Mouse (Mus musculus) MEL (cell line): Measurements from ENCODE around the gene Rcn1. TPM values are rescaled to one million over a fixed set of nuclear protein-coding genes. Genes with fewer than 3 reads are reported as not detected.

ENCODE experiments used
- DNase-seq: peaks from one replicate; pipeline ENCODE4 v3.0.0; 2011; ENCODE audit warnings: low read depth, low spot score
- H3K27ac ChIP-seq: 2 replicates; pipeline ENCODE4 v1.5.1; 2012; ENCODE audit warnings: low read depth, mild to moderate bottlenecking, control low read depth, low read length, moderate library complexity; ENCODE audit not compliant: control insufficient read depth
- H3K27me3 ChIP-seq, 2 experiments: fragments of 150-350 bp in 1 of 2; sonication (generic) in 1 of 2; 2 replicates each; pipeline ENCODE4 v1.6.1; 2012; ENCODE audit warnings: low read length in 2 of 2, mild to moderate bottlenecking in 2 of 2, improper control_type of control experiment in 1 of 2, moderate library complexity in 1 of 2; ENCODE audit not compliant: insufficient read depth in 2 of 2, control insufficient read depth in 1 of 2
- H3K36me3 ChIP-seq, 2 experiments: 2 replicates each; pipeline ENCODE4 v1.6.1; 2012 to 2014; ENCODE audit warnings: low read length in 2 of 2, improper control_type of control experiment in 1 of 2, inconsistent platforms in 1 of 2, mild to moderate bottlenecking in 1 of 2; ENCODE audit not compliant: insufficient read depth in 2 of 2, control insufficient read depth in 1 of 2
- H3K4me1 ChIP-seq, 2 experiments: fragments of 150-350 bp in 1 of 2; sonication (generic) in 1 of 2; 2 replicates each; pipeline ENCODE4 v1.6.1; 2012; ENCODE audit warnings: low read length in 2 of 2, improper control_type of control experiment in 1 of 2, mild to moderate bottlenecking in 1 of 2; ENCODE audit not compliant: insufficient read depth in 2 of 2, control insufficient read depth in 1 of 2
- H3K4me3 ChIP-seq, 2 experiments: fragments of 150-350 bp in 1 of 2; sonication (generic) in 1 of 2; 2 replicates each; pipeline ENCODE4 v1.5.1; 2012; ENCODE audit warnings: low read depth in 2 of 2, low read length in 2 of 2, mild to moderate bottlenecking in 2 of 2, moderate library complexity in 2 of 2, control low read depth in 1 of 2, improper control_type of control experiment in 1 of 2; ENCODE audit not compliant: control insufficient read depth in 1 of 2, insufficient read depth in 1 of 2
- H3K79me2 ChIP-seq: 2 replicates; pipeline ENCODE4 v1.6.1; 2012; ENCODE audit warnings: mild to moderate bottlenecking, low read length, moderate library complexity; ENCODE audit not compliant: control insufficient read depth, poor library complexity, insufficient read depth
- H3K9ac ChIP-seq: 2 replicates; pipeline ENCODE4 v1.6.1; 2012; ENCODE audit warnings: low read depth, mild to moderate bottlenecking, control low read depth, low read length, moderate library complexity; ENCODE audit not compliant: control insufficient read depth, poor library complexity, severe bottlenecking
- H3K9me3 ChIP-seq: fragments of 150-350 bp; sonication (generic); replicated peaks from 2 replicates; pipeline ENCODE4 v1.6.1; 2012; ENCODE audit warnings: mild to moderate bottlenecking, low read length, improper control_type of control experiment, moderate library complexity; ENCODE audit not compliant: insufficient read depth
- CHD1 ChIP-seq: IDR thresholded peaks from 2 replicates; pipeline ENCODE4 v1.6.1; 2012; ENCODE audit warnings: low read depth, mild to moderate bottlenecking, inconsistent platforms, low read length, improper control_type of control experiment
- CHD2 ChIP-seq: IDR thresholded peaks from 2 replicates; pipeline ENCODE4 v1.6.1; 2011; ENCODE audit warnings: low read length, improper control_type of control experiment
- CTCF ChIP-seq, 3 experiments: IDR thresholded peaks in 2 of 3; conservative IDR thresholded peaks in 1 of 3; 2 replicates each; pipeline ENCODE4 v1.5.1; 2011 to 2012; ENCODE audit warnings: low read length in 3 of 3, low read depth in 2 of 3, mild to moderate bottlenecking in 2 of 3, improper control_type of control experiment in 1 of 3, inconsistent platforms in 1 of 3, mixed read lengths in 1 of 3, moderate library complexity in 1 of 3; ENCODE audit not compliant: control insufficient read depth in 1 of 3, insufficient read depth in 1 of 3, poor library complexity in 1 of 3, severe bottlenecking in 1 of 3
- E2F4 ChIP-seq: IDR thresholded peaks from 2 replicates; pipeline ENCODE4 v1.6.1; 2011; ENCODE audit warnings: low read depth, low read length, improper control_type of control experiment, borderline replicate concordance
- ELF1 ChIP-seq: IDR thresholded peaks from 2 replicates; pipeline ENCODE4 v1.6.1; 2014; ENCODE audit warnings: low read depth, mild to moderate bottlenecking, inconsistent platforms, low read length, improper control_type of control experiment, moderate library complexity
- EP300 ChIP-seq, 2 experiments: IDR thresholded peaks; 2 replicates each; pipeline ENCODE4 v1.6.1; 2011; ENCODE audit warnings: improper control_type of control experiment in 2 of 2, low read length in 2 of 2, low read depth in 1 of 2, mild to moderate bottlenecking in 1 of 2
- ETS1 ChIP-seq: IDR thresholded peaks from 2 replicates; pipeline ENCODE4 v1.6.1; 2012; ENCODE audit warnings: low read depth, mild to moderate bottlenecking, inconsistent platforms, low read length, improper control_type of control experiment, moderate library complexity
- GABPA ChIP-seq: IDR thresholded peaks from 2 replicates; pipeline ENCODE4 v1.6.1; 2012; ENCODE audit warnings: low read depth, mild to moderate bottlenecking, inconsistent platforms, low read length, improper control_type of control experiment, moderate library complexity
- KAT2A ChIP-seq: conservative IDR thresholded peaks from 2 replicates; pipeline ENCODE4 v1.6.1; 2012; ENCODE audit warnings: low read depth, low read length, improper control_type of control experiment, inconsistent platforms
- MAX ChIP-seq: IDR thresholded peaks from 2 replicates; pipeline ENCODE4 v1.6.1; 2011; ENCODE audit warnings: low read length, improper control_type of control experiment
- MAZ ChIP-seq: IDR thresholded peaks from 2 replicates; pipeline ENCODE4 v1.6.1; 2012; ENCODE audit warnings: low read depth, mild to moderate bottlenecking, inconsistent platforms, low read length, improper control_type of control experiment
- MEF2A ChIP-seq: IDR thresholded peaks from 2 replicates; pipeline ENCODE4 v1.6.1; 2014; ENCODE audit warnings: low read depth, mild to moderate bottlenecking, inconsistent platforms, low read length, improper control_type of control experiment; ENCODE audit not compliant: poor library complexity, insufficient replicate concordance, severe bottlenecking; ENCODE audit errors: extremely low read depth
- MXI1 ChIP-seq: IDR thresholded peaks from 2 replicates; pipeline ENCODE4 v1.6.1; 2011; ENCODE audit warnings: mild to moderate bottlenecking, low read depth, low read length, improper control_type of control experiment
- MYB ChIP-seq: IDR thresholded peaks from 2 replicates; pipeline ENCODE4 v1.6.1; 2011; ENCODE audit warnings: mild to moderate bottlenecking, low read depth, low read length, improper control_type of control experiment
- NELFE ChIP-seq: IDR thresholded peaks from 2 replicates; pipeline ENCODE4 v1.6.1; 2011; ENCODE audit warnings: low read depth, low read length, improper control_type of control experiment
- NRF1 ChIP-seq: IDR thresholded peaks from 2 replicates; pipeline ENCODE4 v1.6.1; 2014; ENCODE audit warnings: low read depth, mild to moderate bottlenecking, inconsistent platforms, low read length, improper control_type of control experiment, moderate library complexity; ENCODE audit not compliant: poor library complexity, insufficient read depth, severe bottlenecking
- POLR2AphosphoS5 ChIP-seq: IDR thresholded peaks from 2 replicates; pipeline ENCODE4 v1.6.1; 2012; ENCODE audit warnings: low read depth, borderline replicate concordance, mild to moderate bottlenecking, inconsistent platforms, low read length, moderate library complexity, mixed read lengths
- RAD21 ChIP-seq: IDR thresholded peaks from 2 replicates; pipeline ENCODE4 v1.6.1; 2011; ENCODE audit warnings: mild to moderate bottlenecking, low read depth, low read length, improper control_type of control experiment
- RCOR1 ChIP-seq: IDR thresholded peaks from 2 replicates; pipeline ENCODE4 v1.6.1; 2012; ENCODE audit warnings: low read depth, mild to moderate bottlenecking, inconsistent platforms, low read length, improper control_type of control experiment
- SMC3 ChIP-seq: IDR thresholded peaks from 2 replicates; pipeline ENCODE4 v1.6.1; 2011; ENCODE audit warnings: low read depth, low read length, improper control_type of control experiment
- TAL1 ChIP-seq: IDR thresholded peaks from 2 replicates; pipeline ENCODE4 v1.6.1; 2012; ENCODE audit warnings: mild to moderate bottlenecking, inconsistent platforms, low read length, moderate library complexity, mixed read lengths
- TBP ChIP-seq: IDR thresholded peaks from 2 replicates; pipeline ENCODE4 v1.8.0; 2011; ENCODE audit warnings: low read depth, low read length, improper control_type of control experiment
- TCF12 ChIP-seq: IDR thresholded peaks from 2 replicates; pipeline ENCODE4 v1.6.1; 2014; ENCODE audit warnings: low read depth, mild to moderate bottlenecking, inconsistent platforms, low read length, improper control_type of control experiment, moderate library complexity
- UBTF ChIP-seq: IDR thresholded peaks from 2 replicates; pipeline ENCODE4 v1.6.1; 2012; ENCODE audit warnings: low read depth, mild to moderate bottlenecking, inconsistent platforms, low read length, improper control_type of control experiment, moderate library complexity, borderline replicate concordance; ENCODE audit not compliant: insufficient read depth
- USF1 ChIP-seq: IDR thresholded peaks from 2 replicates; pipeline ENCODE4 v1.6.1; 2014; ENCODE audit warnings: low read depth, mild to moderate bottlenecking, inconsistent platforms, low read length, improper control_type of control experiment, moderate library complexity
- ZC3H11A ChIP-seq: IDR thresholded peaks from 2 replicates; pipeline ENCODE4 v1.6.1; 2012; ENCODE audit warnings: low read depth, mild to moderate bottlenecking, inconsistent platforms, low read length, improper control_type of control experiment
- ZNF384 ChIP-seq: IDR thresholded peaks from 2 replicates; pipeline ENCODE4 v1.6.1; 2012; ENCODE audit warnings: low read depth, mild to moderate bottlenecking, inconsistent platforms, low read length, improper control_type of control experiment
- polyA plus RNA-seq, 2 experiments: library from polyadenylated mRNA; stranded (reverse) in 1 of 2; unstranded in 1 of 2; fragments of >175 nt in 1 of 2; fragments of >200 nt in 1 of 2; gene quantifications; 2 replicates each; pipeline versions ENCODE4 v1.2.1 to v1.2.4; 2012; ENCODE audit warnings: low replicate concordance in 2 of 2, low read depth in 1 of 2; ENCODE audit not compliant: insufficient read length in 2 of 2, insufficient read depth in 1 of 2, missing spikeins in 1 of 2
- total RNA-seq: library from RNA; depleted of rRNA; stranded (reverse); fragments of 300-350 nt; gene quantifications from 2 replicates; pipeline ENCODE4 v1.2.3, GENCODE M21; 2012

The Rcn1 gene
- total and polyA plus RNA-seq, 3 experiments: 45.7 to 51.0 TPM; not detected in 1

DNA sequence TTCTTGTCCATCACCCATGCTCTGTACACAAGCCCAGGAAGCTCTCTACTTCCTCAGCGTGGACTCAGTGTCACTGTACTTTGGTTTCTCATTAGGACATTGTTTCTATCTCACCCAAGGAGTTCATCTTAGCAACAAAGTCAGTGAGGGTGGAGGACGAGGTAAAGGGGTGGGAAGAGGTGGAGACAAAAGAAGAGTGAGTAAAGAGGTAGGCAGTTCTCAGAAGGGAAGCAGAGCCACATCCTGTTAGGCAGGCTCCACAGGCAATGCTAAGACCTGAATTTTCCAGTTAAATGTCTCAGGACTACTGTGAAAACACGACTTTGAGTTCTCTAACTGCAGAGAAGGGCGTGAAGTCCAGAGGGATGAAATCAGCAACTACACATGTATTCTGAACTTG lies 12.7 kb downstream of the Rcn1 start:
- Histone ChIP-seq H3K27ac (no peak overlapping the region), H3K9me3 (no peaks in the 10 kb centered on the region)
- TF ChIP-seq TBP (no peak), MAX (no peak), ZNF384 (no peak), EP300 (IDR thresholded peaks at IDR 0.05; ENCODE audit: low read depth in 1 of 2, low read length in 2 of 2) (no peak), TCF12 (no peak), GABPA (no peak), MYB (no peak), NELFE (no peak), TAL1 (no peak), RCOR1 (no peak), CHD1 (no peak), CTCF (IDR thresholded peaks at IDR 0.05 in 2 of 3, conservative IDR thresholded peaks at IDR 0.05 in 1 of 3; ENCODE audit: control insufficient read depth in 1 of 3, insufficient read depth in 1 of 3, low read depth in 2 of 3, low read length in 3 of 3, poor library complexity in 1 of 3, severe bottlenecking in 1 of 3) (no peak), UBTF (no peak), MXI1 (no peak), ELF1 (no peak), MEF2A (no peak), RAD21 (no peak), POLR2AphosphoS5 (no peak)
- TF ChIP-seq, all 39 proteins: peak for 0
- Histone ChIP-seq H3K79me2 (no peaks in the 10 kb centered on the region), H3K36me3 (peaks cover 12 to 23% of the 10 kb centered on the region in 2 experiments), H3K4me1 (peaks cover 8 to 14% of the 10 kb centered on the region in 2 experiments), H3K27me3 (no peaks in the 10 kb centered on the region), H3K9ac (no peak overlapping the region), H3K4me3 (no peak overlapping the region)
- no peak for DNase-seq

DNA sequence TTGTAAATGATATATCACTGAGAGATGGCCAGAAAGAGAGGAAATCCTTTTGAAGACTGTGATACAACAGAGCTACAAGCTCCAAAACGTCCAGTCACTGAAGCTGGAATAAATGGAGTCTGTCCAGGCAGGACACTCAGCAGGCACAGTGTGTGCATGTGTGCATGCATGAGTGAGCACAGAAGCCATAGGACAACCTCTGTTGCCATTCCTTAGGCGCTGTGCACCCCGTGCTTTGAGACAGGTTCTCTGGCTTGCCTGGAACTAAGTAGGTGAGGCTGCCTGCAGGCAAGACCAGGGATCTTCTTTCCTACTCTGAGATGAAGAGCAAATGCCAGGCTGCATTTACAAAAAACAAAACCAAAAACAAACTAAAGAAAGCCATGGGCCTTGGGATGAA lies 14.1 kb downstream of the Rcn1 start:
- H3K9me3 ChIP-seq: no peaks in the 10 kb centered on the region
- H3K79me2 ChIP-seq: no peaks in the 10 kb centered on the region
- no peak for DNase-seq
- H3K27ac ChIP-seq: no peak overlapping the region
- no peak overlapping the region for H3K9ac ChIP-seq
- peaks cover 0 to 8% of the 10 kb centered on the region in 2 experiments; a peak in 1 of 4 replicates for H3K4me1 ChIP-seq
- no peaks in the 10 kb centered on the region for H3K27me3 ChIP-seq
- H3K4me3 ChIP-seq: no peak overlapping the region
- no peak for TF ChIP-seq ZC3H11A
- TF ChIP-seq CTCF (IDR thresholded peaks at IDR 0.05 in 2 of 3, conservative IDR thresholded peaks at IDR 0.05 in 1 of 3; ENCODE audit: control insufficient read depth in 1 of 3, insufficient read depth in 1 of 3, low read depth in 2 of 3, low read length in 3 of 3, poor library complexity in 1 of 3, severe bottlenecking in 1 of 3): no peak
- TF ChIP-seq CHD2: no peak
- TF ChIP-seq MAX: no peak
- TF ChIP-seq USF1: no peak
- TF ChIP-seq NRF1: no peak
- TF ChIP-seq ETS1: no peak
- TF ChIP-seq E2F4: no peak
- no peak for TF ChIP-seq SMC3
- no peak for TF ChIP-seq CHD1
- TF ChIP-seq TBP: no peak
- TF ChIP-seq MXI1: no peak
- TF ChIP-seq KAT2A: no peak
- TF ChIP-seq ELF1: no peak
- TF ChIP-seq MAZ: no peak
- no peak for TF ChIP-seq RCOR1
- TF ChIP-seq GABPA: no peak
- TF ChIP-seq TAL1: no peak
- no peak for TF ChIP-seq MYB
- TF ChIP-seq EP300 (IDR thresholded peaks at IDR 0.05; ENCODE audit: low read depth in 1 of 2, low read length in 2 of 2): no peak
- H3K36me3 ChIP-seq: peaks cover 3 to 20% of the 10 kb centered on the region in 2 experiments; a peak in 3 of 4 replicates
